Mouse (Mus musculus) adrenal gland, adult 2 months (tissue): ENCODE data around the gene Lemd2. TPM values are rescaled to one million over a fixed set of nuclear protein-coding genes. Genes with fewer than 3 reads are reported as not detected.

Experiments used
- DNase-seq: peaks from one replicate; pipeline ENCODE4 v3.0.0; 2021
- polyA plus RNA-seq: library from polyadenylated mRNA; depleted of rRNA; stranded (reverse); fragments of >200 nt; gene quantifications from 2 replicates; pipeline ENCODE4 v1.2.3, GENCODE M21; 2012; rRNA removed
- total RNA-seq, 2 experiments: library from RNA; stranded (reverse); gene quantifications; 2 replicates each; pipeline ENCODE4 v1.2.3; 2021

Gene Lemd2
- total and polyA plus RNA-seq, 3 experiments, result 53.3 to 152 (median 56.3) TPM

- peak; percentile 53 for DNase-seq
These were observed 43.4 kb downstream of the Lemd2 start for GRCm38 (mm10) chr17:27160905-27161304.

GRCm38 (mm10) chr17:27159169-27159568 lies 45.1 kb downstream of the Lemd2 start:
- DNase-seq, result no peak

DNA sequence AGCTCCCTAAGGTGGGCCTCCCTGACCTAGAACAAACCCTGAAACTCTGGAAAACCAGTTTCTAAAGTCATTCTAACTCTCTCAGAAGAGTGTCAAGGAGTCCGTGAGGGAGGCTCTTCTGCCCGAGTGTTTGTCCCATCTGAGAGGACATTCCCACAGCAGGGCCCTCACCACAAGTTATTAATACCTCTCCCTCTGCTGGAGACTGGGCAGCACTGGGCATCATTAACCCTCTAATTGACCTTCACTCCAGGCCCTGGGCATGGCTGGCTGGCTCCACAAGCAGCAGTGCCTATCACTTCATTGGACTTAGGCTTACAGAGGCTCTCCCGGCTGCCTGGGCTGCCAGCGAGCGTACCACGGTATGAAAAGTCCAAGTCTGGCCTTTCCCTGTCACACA lies 45.8 kb downstream of the Lemd2 start:
- no peak for DNase-seq

- no peak for DNase-seq
These were observed 48.5 kb downstream of the Lemd2 start for GRCm38 (mm10) chr17:27155752-27156151.

DNA sequence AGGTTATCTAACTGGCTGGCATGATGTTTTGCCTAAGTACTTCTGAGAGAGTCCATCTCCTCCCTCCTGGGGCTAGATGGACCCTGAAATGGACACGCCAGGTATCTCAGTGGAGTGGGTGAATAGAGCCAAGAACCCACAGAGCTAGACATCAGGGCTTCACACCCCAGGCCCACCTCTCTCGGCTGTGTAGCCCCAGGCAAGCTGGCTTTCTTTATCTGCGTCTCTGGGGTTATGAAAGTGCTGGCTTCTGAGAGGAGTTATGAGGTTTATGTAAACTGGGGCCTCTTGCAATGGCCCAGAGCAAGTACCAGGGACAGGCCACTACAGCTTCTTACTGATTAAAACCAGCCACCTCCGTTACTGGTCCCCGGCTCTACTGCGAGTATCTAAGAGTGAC lies 49.4 kb downstream of the Lemd2 start:
- no peak for DNase-seq

- DNase-seq, result no peak
These were observed 50.0 kb downstream of the Lemd2 start for GRCm38 (mm10) chr17:27154256-27154655.

- peak; percentile 86 for DNase-seq
These were observed 50.5 kb downstream of the Lemd2 start for GRCm38 (mm10) chr17:27153773-27154193.

DNA sequence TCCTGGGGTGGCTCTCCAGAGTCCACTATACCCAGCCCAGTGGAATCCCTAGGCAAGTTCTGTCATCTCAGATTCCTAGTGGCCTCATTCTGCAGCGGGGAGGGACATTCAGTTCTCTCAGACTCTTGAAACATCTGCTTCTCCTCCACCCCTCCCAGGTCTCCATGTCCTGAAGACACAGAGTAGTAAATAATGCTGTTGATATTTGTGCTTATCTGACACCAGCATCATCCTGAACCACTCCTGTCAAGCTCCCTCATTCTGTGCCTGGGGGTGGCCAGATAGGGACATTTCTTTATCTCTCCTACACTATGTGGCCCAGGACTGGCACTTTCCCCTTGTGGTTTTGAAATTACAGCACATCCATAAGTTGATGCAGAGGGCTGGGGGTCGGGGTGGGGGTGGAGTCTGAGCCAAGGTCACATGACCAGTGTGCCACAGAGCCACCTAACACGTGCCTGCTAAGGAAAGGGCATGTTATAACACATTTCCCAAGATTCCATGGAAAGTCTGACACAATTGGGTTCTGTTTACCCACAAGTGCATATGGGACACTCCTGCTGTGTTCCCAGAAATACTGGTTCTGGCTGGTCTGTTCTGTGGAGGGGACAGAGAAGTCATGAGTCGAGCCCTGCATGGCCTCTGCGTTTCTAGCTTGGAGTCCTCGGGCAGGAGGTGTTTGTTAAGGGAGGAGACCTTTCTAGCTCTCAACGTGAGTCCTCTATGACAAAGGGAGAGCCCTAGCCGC lies 51.1 kb downstream of the Lemd2 start:
- DNase-seq, result no peak

DNA sequence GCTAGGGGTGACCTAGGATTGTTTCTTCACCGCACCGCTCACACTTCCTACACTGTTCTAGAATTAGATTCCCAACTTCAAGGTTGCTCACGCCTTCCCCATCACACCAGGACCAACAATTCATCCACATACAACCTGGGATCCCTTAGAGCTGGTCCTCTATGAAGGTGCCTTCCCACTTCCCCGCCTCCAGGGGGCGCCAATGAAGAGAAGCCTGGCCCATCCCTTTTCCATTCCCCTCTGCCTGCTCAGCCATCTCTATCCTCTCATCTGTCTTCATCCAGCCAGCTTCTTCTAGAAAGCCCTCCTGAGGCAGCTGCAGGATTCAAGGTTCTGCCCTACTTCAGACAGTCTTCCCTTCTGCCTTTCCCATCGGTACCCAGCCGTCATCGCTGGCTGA lies 52.9 kb downstream of the Lemd2 start:
- no peak for DNase-seq

DNA sequence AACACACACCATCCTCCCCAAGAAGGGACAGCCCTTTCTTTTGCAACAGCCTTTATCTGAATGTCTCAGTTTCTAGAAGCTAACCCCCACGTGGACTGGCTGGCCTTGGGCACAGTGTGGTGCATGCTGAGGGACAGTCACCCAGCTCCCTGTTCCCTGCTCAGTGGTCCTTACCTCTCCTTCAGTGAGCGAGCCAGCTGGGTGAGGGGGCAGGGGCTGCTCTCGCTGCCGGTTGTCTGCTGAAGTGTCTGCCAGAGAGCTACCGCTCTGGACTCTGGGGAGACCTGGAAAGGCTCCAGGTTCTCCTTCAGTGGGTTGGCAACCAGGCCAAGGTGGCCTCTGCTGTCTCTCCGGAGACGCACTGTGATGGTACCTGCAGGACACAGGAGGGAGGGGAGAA lies 53.4 kb downstream of the Lemd2 start:
- peak; percentile 77 for DNase-seq

GRCm38 (mm10) chr17:27146323-27146923 lies 57.8 kb downstream of the Lemd2 start:
- no peak for DNase-seq

- no peak for DNase-seq
These were observed 60.1 kb downstream of the Lemd2 start for GRCm38 (mm10) chr17:27144152-27144551.

DNA sequence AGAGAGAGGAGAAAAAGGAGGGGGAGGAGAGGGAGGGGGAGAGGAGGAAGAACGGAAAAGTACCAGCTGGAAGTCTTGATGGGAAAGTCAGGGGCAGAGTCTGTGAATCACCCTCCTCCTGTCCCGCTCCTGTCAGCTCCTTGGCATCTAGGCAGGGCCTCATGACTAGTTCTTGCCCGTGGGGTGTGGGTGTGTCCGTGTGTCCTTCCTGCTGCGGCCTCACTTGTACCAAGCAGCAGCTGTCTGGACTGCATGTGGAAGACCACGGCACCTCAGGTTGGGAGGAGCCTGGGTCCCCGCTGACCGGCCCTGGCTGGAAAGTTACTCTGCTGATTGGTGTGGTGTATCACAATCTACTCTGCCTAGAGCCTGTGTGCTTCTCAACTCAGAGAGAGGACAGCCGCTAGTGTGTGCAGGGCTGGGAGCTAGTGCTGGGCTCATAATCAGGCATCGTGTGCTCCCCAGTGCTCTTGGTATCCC lies 62.3 kb downstream of the Lemd2 start:
- peak; percentile 86 for DNase-seq

DNA sequence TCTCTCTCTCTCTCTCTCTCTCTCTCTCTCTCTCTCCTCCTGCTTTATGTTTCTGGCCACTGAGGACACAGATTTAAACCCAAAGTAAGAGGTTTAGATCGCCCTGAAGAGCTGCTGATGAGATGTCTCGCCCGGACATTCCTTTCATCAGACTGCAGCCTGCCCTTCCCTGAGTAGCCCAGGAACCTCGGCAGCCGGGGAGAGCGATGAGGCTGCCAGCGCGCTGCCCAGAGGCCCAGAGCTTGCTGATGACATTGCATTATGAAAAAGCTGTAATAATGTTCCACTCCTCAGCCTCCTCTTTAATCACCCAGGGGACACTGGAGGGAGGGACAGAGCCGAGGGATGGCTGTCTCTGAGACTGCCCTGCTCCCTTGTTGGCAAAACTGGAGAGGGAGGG lies 64.0 kb downstream of the Lemd2 start:
- no peak for DNase-seq

Other genes starting within 250 kb of the Lemd2 start
- 1 to 10 TPM; 4.6 to 8.7 TPM for gene Zbtb9, start 231.3 kb downstream of the Lemd2 start, total RNA-seq
- gene Zbtb9, start 231.3 kb downstream of the Lemd2 start, polyA plus RNA-seq, result 6.9 and 7.1 TPM in 2 replicates
- gene Bak1, start 175.5 kb downstream of the Lemd2 start, total RNA-seq, result 10 to 100 TPM; 35.0 to 41.6 TPM
- 45.3 and 57.4 TPM in 2 replicates for gene Bak1, start 175.5 kb downstream of the Lemd2 start, polyA plus RNA-seq
- 1 to 10 TPM; 5.0 to 6.7 TPM for gene Itpr3, start 147.2 kb downstream of the Lemd2 start, total RNA-seq
- 6.0 and 6.9 TPM in 2 replicates for gene Itpr3, start 147.2 kb downstream of the Lemd2 start, polyA plus RNA-seq
- gene Uqcc2, start 70.6 kb downstream of the Lemd2 start, total RNA-seq, result 100 to 1,000 TPM; 218 to 406 TPM
- 132 and 172 TPM in 2 replicates for gene Uqcc2, start 70.6 kb downstream of the Lemd2 start, polyA plus RNA-seq
- gene Ip6k3, start 36.7 kb downstream of the Lemd2 start, total RNA-seq, result 1 to 10 TPM in 1 of 2 experiments, under 1 TPM in 1; 0.69 to 1.9 TPM
- gene Ip6k3, start 36.7 kb downstream of the Lemd2 start, polyA plus RNA-seq, result 0.83 and 1.2 TPM in 2 replicates